Mouse (Mus musculus) adrenal gland, adult 18-20 months (tissue): Measurements from ENCODE around the gene Tas2r118. TPM values are rescaled to one million over a fixed set of nuclear protein-coding genes. Genes with fewer than 3 reads are reported as not detected.

Source experiments
- DNase-seq, 2 experiments: peaks; one replicate each; pipeline ENCODE4 v3.0.0; 2021 to 2022; ENCODE audit warnings: low spot score in 2 of 2
- long read RNA-seq, 2 experiments: library from polyadenylated mRNA; stranded (forward); transcript quantifications; one replicate each; pipeline ENCODE4 v2.0.0; 2021
- total RNA-seq, 2 experiments: library from RNA; stranded (reverse); gene quantifications; 1 replicate in 1 of 2; 2 replicates in 1 of 2; pipeline ENCODE4 v1.2.3; 2021

Tas2r118 gene
- not detected for total RNA-seq
- long read RNA-seq, experiment 1: 0 reads
- long read RNA-seq, experiment 2: 0 reads

GRCm38 (mm10) chr6:23969960-23970359 lies at the start of gene Tas2r118:
Gene Tas2r118 (minus strand): TSS chr6:23970060.
- no peak for DNase-seq

GRCm38 (mm10) chr6:24018320-24018719 lies 48.5 kb upstream of the Tas2r118 start:
- DNase-seq: no peak

- DNase-seq: no peak
Observed at GRCm38 (mm10) chr6:23993276-23993675, 23.4 kb upstream of the Tas2r118 start.

- no peak for DNase-seq
Observed at GRCm38 (mm10) chr6:23990687-23991387, 21.0 kb upstream of the Tas2r118 start.

DNA sequence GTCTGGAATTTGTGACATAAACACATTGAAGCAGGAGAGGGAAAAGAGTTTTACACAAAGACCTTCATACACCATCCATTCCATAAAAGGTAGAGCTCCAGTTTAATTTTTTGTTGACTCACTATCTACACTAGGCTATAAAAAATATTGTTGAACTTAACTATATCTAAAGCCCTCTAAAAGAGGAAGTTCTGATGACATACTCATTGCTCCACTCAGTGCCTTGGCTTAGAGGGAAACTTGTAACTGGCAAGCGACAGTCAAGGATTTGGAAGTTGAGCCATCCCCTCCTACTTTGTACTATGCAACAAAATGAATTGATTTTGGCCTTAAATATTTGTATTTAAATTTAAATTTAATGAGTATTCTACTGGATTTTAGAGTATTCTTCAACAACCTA lies 16.4 kb upstream of the Tas2r118 start:
- no peak for DNase-seq

DNA sequence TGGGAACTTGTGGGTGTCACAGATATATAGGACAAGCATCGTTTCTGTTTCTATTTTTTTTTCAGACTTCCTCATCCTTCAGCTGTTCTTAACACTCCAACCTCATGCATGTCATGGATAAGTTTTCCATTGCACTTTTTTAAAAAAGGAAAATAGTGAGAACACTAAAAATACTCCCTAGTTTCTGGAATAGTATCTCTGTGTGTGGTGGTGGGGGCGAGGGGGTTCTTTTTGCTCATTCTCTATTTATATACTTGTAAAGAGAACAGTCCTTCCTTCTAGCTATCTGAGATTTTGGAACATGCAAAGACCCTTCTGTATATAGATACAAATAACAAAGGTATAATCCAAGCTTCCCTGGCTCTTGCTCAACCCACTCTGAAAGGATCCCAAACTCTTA lies 2.9 kb downstream of the Tas2r118 start:
- DNase-seq: no peak

GRCm38 (mm10) chr6:23965925-23966324 lies 3.9 kb downstream of the Tas2r118 start:
- no peak for DNase-seq

DNA sequence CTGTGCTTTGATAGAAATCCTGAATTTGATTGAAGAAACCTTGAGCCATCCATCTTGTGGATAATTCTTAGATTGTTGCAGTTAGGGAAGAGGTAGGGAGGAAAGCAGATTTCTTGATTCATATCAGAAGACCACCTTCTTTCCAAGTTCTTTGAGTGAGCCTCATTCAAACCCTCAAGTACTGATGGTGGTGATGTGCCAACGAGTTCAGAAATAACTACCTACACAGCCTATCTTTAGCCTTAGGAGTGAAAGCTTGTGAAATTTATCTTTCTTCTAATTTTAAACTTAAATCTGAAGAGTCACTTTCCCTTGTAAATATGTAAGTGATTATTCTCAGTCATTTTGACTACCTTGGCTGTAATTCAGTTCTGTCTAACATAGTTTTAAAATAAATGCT lies 6.1 kb downstream of the Tas2r118 start:
- no peak for DNase-seq

- no peak for DNase-seq
Observed at GRCm38 (mm10) chr6:23940776-23941175, 29.1 kb downstream of the Tas2r118 start.

GRCm38 (mm10) chr6:23938575-23939488 lies 31.0 kb downstream of the Tas2r118 start:
- no peak for DNase-seq

GRCm38 (mm10) chr6:23936414-23936813 lies 33.4 kb downstream of the Tas2r118 start:
- no peak for DNase-seq

DNA sequence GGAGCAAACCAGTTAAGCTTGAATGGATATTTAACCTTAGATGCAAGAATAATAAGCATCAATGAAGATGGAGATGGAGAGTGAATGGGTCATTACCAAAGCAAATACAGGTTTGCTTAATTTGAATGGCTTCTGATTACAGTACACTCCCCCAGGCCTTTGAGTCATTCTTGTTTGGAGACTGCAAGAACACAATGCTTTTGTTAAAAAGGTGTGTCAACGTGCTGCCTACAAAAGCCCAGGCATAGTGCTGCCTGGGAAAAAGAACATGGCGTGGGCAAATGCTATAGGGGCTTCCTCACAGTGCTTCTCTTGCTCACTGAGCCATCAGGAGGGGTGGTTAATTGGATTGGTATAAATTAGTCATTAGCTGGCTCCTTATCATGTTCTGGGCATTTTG lies 46.1 kb downstream of the Tas2r118 start:
- DNase-seq: no peak

Other genes starting within 250 kb of the Tas2r118 start
- 1 to 10 TPM; 2.9 to 9.1 TPM for gene Cadps2, start 130.6 kb downstream of the Tas2r118 start, total RNA-seq
- under 1 TPM in 1 of 2 experiments, not detected in 1; 0.23 TPM for gene Slc13a1, start 198.0 kb upstream of the Tas2r118 start, total RNA-seq